Mouse (Mus musculus): ENCODE results near the gene Eef1e1. TPM values are rescaled to one million over a fixed set of nuclear protein-coding genes. Genes with fewer than 3 reads are reported as not detected.
"Not testable (repeated sequence)": the region's sequence is repeated elsewhere in the genome, so short reads cannot be mapped to it uniquely, and the experiment has no call there.

Gene Eef1e1
- polyA plus RNA-seq (2015; fragmentation: Nextera tagmentation; extraction: Ambion mirVana): 31.3 and 41.7 TPM in 2 replicates

DNA sequence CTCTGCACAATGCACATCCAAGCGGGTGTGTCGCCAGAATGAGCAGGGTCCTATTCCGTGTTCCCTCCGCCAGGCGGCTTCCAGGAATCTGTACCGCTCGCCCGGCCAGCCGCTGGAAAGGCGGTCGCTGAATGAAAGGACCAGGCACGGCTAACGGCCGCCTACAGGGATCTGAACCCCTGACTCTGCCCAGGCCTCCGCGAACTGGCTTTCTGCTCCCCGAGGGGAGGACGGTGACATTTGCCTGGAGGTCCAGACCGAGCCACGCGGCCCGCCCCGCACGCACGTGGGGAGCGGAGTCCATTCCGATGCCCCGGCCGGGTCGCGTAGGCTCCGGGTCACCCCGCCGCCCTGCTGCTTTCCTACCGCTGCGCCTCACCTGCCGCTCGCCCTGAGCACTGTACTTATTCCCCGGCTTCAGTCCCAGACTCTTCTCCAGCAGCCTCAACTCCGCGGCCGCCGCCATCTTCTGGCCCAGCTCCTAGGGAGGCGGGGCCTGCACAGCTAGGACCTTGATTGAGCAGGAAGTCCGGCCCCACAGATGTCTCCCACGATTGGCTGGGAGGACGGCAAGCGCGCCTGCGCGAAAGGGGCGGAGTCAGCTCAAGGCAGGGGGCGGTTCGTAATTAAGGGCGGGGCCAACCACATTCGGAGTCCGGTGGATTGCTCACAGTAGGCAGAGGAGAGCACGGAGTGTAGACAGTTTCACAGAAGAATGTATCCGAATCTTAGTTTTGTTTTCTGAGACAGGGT lies at the start of gene Eef1e1:
TSS of gene Eef1e1 (minus strand) at position 531 of the 753 bp plus-strand sequence.
- peak within 1 kb of the TSS; percentile 76 for H3K4me2 ChIP-seq
- H3K9ac ChIP-seq: peak within 1 kb of the TSS; percentile 92
- peak within 1 kb of the TSS; percentile 94 for H3K4me3 ChIP-seq
- peak; percentile 98 for ATAC-seq (ENCODE audit: extremely low read depth, insufficient number of reproducible peaks, low FRiP score, low TSS enrichment)
- peaks cover 12% of the 10 kb centered on the region for H3K4me1 ChIP-seq
- peaks cover 8% of the 10 kb centered on the region for H3K9me3 ChIP-seq
- peak within 1 kb of the TSS; percentile 86 for H3K27ac ChIP-seq (replicated peaks)
- under 1% methylated on average over 59 of the region's 59 CpGs for WGBS
- peaks cover 27% of the 10 kb centered on the region for H3K36me3 ChIP-seq
- no peaks in the 10 kb centered on the region for H3K27me3 ChIP-seq (replicated peaks)

DNA sequence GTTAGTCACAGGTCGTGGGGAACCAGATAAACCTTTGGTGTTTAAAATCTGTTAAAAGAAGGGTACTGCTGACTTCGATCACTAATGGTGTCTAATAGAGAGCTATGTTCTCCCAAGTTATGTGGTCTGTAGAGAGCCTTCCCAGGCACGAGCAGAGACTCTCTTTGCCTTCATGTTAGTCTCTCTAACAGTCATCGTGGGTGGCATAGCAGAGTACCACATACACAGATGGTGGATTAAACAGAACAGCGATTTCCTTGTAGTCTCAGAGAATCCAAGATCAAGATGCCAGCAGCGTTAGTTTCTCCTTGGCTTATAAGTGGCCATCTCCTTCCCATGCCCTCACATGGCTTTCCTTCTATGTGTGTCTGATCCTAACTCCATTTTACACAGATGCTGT lies 32.0 kb upstream of the Eef1e1 start:
- no peak overlapping the region for H3K4me2 ChIP-seq
- H3K27me3 ChIP-seq (replicated peaks): no peaks in the 10 kb centered on the region
- no peak for ATAC-seq (ENCODE audit: extremely low read depth, insufficient number of reproducible peaks, low FRiP score, low TSS enrichment)
- H3K4me1 ChIP-seq: no peaks in the 10 kb centered on the region
- H3K9me3 ChIP-seq: no peaks in the 10 kb centered on the region
- 72% methylated on average over 6 of the region's 6 CpGs for WGBS
- H3K27ac ChIP-seq (replicated peaks): no peak overlapping the region
- no peak overlapping the region for H3K9ac ChIP-seq
- no peaks in the 10 kb centered on the region for H3K36me3 ChIP-seq
- H3K4me3 ChIP-seq: no peak overlapping the region

DNA sequence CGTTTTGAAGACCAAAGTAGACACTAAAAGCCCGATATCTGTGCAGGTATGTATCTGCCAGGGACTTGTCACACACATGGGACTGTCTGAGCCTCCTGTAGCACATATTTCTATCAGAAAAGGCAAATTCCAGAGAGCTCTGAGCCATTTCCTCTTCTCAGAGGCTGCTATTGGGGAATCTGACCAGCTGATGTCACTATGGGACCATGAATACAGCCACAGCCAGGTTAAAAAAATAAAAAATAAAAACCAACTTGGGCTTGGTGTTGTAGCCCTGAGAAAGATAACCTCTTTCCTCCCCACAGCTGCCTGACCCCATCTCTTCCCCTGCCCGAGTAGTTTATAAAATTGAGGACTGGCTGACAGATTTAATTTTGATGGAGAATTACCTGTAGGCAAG lies 31.2 kb upstream of the Eef1e1 start:
- Histone ChIP-seq H3K27ac (replicated peaks) (no peak overlapping the region), H3K36me3 (no peaks in the 10 kb centered on the region), H3K9ac (0 out of 2 replicates have a peak overlapping the region, but pooled peaks have one; percentile 20), H3K27me3 (replicated peaks) (no peaks in the 10 kb centered on the region), H3K4me3 (no peak overlapping the region), H3K4me2 (no peak overlapping the region), H3K9me3 (no peaks in the 10 kb centered on the region), H3K4me1 (no peaks in the 10 kb centered on the region)
- no peak for ATAC-seq (ENCODE audit: extremely low read depth, insufficient number of reproducible peaks, low FRiP score, low TSS enrichment)
- WGBS: 22% methylated on average over 3 of the region's 3 CpGs

DNA sequence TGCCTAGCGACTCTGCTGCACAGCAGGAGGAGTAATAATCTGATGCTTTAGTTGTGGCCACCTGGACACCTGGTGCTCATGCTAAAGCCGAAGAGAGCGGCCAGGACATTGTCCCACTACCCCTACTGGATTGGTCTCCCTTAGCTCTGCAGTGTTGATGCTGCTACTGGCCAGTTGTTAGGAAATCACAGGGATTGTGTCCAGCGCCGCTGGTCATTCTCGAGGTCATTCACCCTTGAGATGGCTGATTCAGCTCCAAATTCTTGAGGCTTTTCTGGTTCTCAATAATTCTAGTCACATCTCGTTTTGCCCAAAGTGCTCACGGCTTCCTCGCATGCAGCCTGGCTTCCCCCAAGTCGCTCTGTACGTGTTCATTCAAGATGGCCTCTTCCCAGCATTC lies 29.9 kb upstream of the Eef1e1 start:
- no peak for ATAC-seq (ENCODE audit: extremely low read depth, insufficient number of reproducible peaks, low FRiP score, low TSS enrichment)
- no peak overlapping the region for H3K27ac ChIP-seq (replicated peaks)
- WGBS: 82% methylated on average over 11 of the region's 11 CpGs

DNA sequence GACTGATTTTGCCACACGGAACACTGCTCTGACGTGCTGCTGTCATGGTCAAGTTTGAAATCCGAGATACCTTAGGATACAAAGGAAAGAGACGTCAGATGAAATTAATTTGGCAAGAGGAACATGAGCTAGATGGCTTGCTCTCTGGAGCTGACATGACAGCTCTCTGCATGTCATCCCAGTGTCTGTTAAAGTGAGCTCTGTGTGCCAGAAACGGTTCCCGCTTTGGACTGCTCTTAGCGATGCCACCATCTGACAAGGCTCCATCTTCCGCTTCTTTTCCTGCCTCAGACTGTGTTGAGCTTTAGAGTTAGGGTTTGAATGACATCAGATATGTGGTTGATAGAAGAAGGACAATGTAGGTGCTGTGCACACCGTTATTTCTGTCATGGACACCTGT lies 13.5 kb upstream of the Eef1e1 start:
- no peak overlapping the region for H3K9ac ChIP-seq
- no peaks in the 10 kb centered on the region for H3K9me3 ChIP-seq
- no peak overlapping the region for H3K4me3 ChIP-seq
- no peak for ATAC-seq (ENCODE audit: extremely low read depth, insufficient number of reproducible peaks, low FRiP score, low TSS enrichment)
- no peaks in the 10 kb centered on the region for H3K36me3 ChIP-seq
- no peak overlapping the region for H3K27ac ChIP-seq (replicated peaks)
- H3K27me3 ChIP-seq (replicated peaks): no peaks in the 10 kb centered on the region
- H3K4me1 ChIP-seq: no peaks in the 10 kb centered on the region
- 80% methylated on average over 9 of the region's 9 CpGs for WGBS
- no peak overlapping the region for H3K4me2 ChIP-seq

More for the DNA sequence above, 29.9 kb upstream of the Eef1e1 start:
- Histone ChIP-seq H3K9me3 (no peaks in the 10 kb centered on the region), H3K4me2 (no peak overlapping the region), H3K36me3 (no peaks in the 10 kb centered on the region), H3K9ac (no peak overlapping the region), H3K27me3 (replicated peaks) (no peaks in the 10 kb centered on the region), H3K4me1 (no peaks in the 10 kb centered on the region), H3K4me3 (no peak overlapping the region)

DNA sequence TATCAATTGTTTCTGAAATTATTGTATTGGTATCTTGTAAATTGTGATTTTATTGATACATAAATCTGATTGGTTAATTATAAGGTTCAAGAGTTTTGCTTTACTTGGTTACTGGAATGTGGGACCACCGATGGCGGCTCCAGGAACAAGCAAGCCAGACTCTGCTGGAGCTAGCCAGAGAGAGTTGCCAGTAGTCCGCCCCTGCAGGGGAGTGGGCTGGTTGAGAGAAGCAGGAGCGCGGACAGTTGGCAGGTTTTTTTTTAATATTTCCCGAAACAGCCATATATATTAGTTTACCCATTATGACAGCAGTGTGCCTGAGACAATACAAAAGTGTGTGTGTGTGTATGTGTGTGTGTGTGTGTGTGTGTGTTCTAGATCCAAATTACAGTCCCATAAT lies 12.6 kb upstream of the Eef1e1 start:
- not testable (repeated sequence) for ATAC-seq (ENCODE audit: extremely low read depth, insufficient number of reproducible peaks, low FRiP score, low TSS enrichment); H3K27me3 ChIP-seq (replicated peaks); H3K4me2 ChIP-seq; H3K9ac ChIP-seq; H3K36me3 ChIP-seq; H3K4me1 ChIP-seq; H3K4me3 ChIP-seq; H3K27ac ChIP-seq (replicated peaks); H3K9me3 ChIP-seq
- 83% methylated on average over 6 of the region's 6 CpGs for WGBS

DNA sequence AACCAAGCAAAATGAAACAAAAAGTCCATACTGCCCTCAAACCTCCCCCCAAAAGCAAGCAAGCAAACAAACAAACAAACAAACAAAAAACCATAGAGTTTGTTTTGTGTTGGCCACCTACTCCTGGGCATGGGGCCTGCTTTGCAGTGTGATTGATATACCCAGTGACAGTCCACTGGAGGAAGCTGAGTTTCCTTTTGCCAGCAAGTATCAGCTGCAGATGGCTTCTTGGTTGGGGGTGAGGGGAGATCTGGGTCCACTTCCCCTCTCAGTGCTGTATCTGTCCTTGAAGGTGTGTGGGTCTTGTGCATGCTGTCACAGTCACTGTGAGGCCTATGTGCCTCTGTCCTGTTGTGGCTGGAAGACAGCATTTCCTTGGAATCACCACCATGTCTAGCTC lies 11.2 kb upstream of the Eef1e1 start:
- ATAC-seq (ENCODE audit: extremely low read depth, insufficient number of reproducible peaks, low FRiP score, low TSS enrichment): no peak

DNA sequence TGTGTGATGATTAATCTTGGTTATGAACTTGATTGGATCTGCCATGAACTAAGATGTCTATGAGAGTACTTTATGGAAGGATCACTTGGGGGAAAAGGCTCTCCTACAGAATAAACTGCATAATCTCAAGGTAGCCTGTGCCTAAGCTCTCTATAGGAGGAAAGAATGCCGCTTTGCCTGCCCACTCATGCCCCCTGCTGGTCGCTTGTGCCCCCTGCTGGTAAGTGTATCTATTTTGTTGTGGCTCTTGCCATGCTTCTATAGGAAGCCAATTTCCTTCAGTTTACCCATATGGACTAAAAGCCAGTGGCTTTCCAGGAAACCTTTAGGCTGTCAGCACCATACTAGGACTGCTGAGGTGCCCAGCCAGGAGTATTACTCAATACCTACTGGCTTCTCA lies 9.7 kb upstream of the Eef1e1 start:
- Histone ChIP-seq H3K27me3 (replicated peaks) (no peaks in the 10 kb centered on the region), H3K9ac (no peak overlapping the region), H3K36me3 (no peaks in the 10 kb centered on the region), H3K27ac (replicated peaks) (no peak overlapping the region), H3K4me3 (no peak overlapping the region), H3K9me3 (no peaks in the 10 kb centered on the region), H3K4me2 (no peak overlapping the region), H3K4me1 (no peaks in the 10 kb centered on the region)
- WGBS: 22% methylated on average over 2 of the region's 2 CpGs
- ATAC-seq (ENCODE audit: extremely low read depth, insufficient number of reproducible peaks, low FRiP score, low TSS enrichment): no peak

More for the DNA sequence above, 11.2 kb upstream of the Eef1e1 start:
- no peak overlapping the region for H3K9ac ChIP-seq
- H3K9me3 ChIP-seq: no peaks in the 10 kb centered on the region
- H3K4me1 ChIP-seq: no peaks in the 10 kb centered on the region
- H3K36me3 ChIP-seq: no peaks in the 10 kb centered on the region
- no peaks in the 10 kb centered on the region for H3K27me3 ChIP-seq (replicated peaks)
- H3K4me2 ChIP-seq: no peak overlapping the region
- no peak overlapping the region for H3K4me3 ChIP-seq
- H3K27ac ChIP-seq (replicated peaks): no peak overlapping the region

DNA sequence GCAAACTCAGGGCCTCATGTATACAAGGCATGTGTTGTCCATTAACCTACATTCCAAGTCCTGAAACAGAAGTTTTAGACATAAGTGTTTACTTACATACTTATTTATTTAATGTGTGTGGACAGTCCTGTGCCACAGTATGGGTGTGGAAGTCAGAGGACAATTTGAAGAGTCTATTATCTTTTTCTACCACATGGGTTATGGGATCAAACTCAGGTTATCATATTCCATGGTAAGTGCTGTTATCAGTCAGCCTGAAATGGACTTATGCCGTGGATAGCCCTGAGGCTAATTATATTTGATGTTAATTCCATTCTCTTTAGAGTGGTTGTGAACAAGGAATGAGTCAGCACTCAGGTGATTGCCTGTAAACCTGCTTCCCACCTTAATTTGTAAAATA lies 5.9 kb upstream of the Eef1e1 start:
- peaks cover 8% of the 10 kb centered on the region for H3K9me3 ChIP-seq
- no peak overlapping the region for H3K4me3 ChIP-seq
- no peak overlapping the region for H3K9ac ChIP-seq
- H3K27me3 ChIP-seq (replicated peaks): no peaks in the 10 kb centered on the region
- H3K4me1 ChIP-seq: no peaks in the 10 kb centered on the region
- no peak overlapping the region for H3K4me2 ChIP-seq
- H3K27ac ChIP-seq (replicated peaks): no peak overlapping the region
- no peak for ATAC-seq (ENCODE audit: extremely low read depth, insufficient number of reproducible peaks, low FRiP score, low TSS enrichment)
- no peaks in the 10 kb centered on the region for H3K36me3 ChIP-seq
- 20% methylated on average over 1 of the region's 1 CpGs for WGBS

DNA sequence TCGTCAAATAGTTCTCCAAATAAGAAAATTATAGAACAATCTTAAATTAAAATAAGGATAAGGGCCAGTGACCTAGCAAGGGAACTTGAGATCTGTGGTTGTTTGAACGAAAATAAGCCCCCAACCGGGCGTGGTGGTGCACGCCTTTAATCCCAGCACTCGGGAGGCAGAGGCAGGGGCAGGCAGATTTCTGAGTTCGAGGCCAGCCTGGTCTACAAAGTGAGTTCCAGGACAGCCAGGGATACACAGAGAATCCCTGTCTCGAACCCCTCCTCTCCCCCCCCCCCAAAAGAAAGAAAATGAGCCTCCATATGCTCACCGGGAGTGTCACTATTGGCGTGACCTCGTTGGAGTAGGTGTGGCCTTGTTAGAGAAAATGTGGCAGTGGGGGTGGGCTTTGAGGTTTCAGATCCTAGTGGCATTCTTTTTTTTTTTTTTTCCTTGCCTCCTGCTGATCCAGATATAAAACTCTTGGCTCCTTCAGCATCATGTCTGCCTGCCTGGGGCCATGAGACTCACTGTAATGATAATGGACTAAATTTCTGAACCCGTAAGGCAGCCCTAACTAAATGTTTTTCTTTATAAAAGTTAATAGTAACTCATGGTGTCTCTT lies 772 bp upstream of the Eef1e1 start:
- WGBS: 76% methylated on average over 12 of the region's 12 CpGs
- Histone ChIP-seq H3K4me2 (peak overlapping the region; percentile 76), H3K9ac (no peak overlapping the region), H3K36me3 (peaks cover 18% of the 10 kb centered on the region), H3K9me3 (peaks cover 8% of the 10 kb centered on the region), H3K27ac (replicated peaks) (no peak overlapping the region), H3K27me3 (replicated peaks) (no peaks in the 10 kb centered on the region), H3K4me3 (peak overlapping the region; percentile 94; the same call in 1 of the 2 replicates), H3K4me1 (peaks cover 12% of the 10 kb centered on the region)
- ATAC-seq (ENCODE audit: extremely low read depth, insufficient number of reproducible peaks, low FRiP score, low TSS enrichment): no peak

DNA sequence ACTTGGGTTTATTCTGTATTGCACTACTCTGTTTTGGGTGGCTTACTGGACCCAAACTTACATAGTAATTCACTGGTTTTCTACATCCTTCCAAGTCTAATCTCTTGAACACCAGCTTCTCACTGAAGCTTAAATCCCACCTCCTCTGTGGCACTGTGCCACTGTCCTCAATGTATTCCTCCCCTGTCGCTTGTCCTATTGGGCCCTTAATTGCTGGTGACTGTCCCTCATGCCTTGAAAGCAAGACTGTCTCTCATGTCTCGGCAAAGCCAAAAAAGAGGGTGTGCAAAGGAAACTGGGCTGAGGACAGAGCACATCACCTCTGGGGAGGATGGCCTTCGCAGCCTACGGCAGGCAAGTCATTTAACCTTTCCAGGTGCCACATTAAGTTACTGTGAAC lies 993 bp downstream of the Eef1e1 start:
- no peak for ATAC-seq (ENCODE audit: extremely low read depth, insufficient number of reproducible peaks, low FRiP score, low TSS enrichment)
- 24% methylated on average over 4 of the region's 4 CpGs for WGBS
- H3K4me3 ChIP-seq: peak overlapping the region; percentile 94
- H3K9me3 ChIP-seq: peaks cover 8% of the 10 kb centered on the region
- peak overlapping the region; percentile 76 for H3K4me2 ChIP-seq
- H3K27me3 ChIP-seq (replicated peaks): no peaks in the 10 kb centered on the region
- peaks cover 12% of the 10 kb centered on the region for H3K4me1 ChIP-seq
- H3K36me3 ChIP-seq: peaks cover 36% of the 10 kb centered on the region
- peak overlapping the region; percentile 92 for H3K9ac ChIP-seq
- H3K27ac ChIP-seq (replicated peaks): no peak overlapping the region; the same call in 1 of the 2 replicates

DNA sequence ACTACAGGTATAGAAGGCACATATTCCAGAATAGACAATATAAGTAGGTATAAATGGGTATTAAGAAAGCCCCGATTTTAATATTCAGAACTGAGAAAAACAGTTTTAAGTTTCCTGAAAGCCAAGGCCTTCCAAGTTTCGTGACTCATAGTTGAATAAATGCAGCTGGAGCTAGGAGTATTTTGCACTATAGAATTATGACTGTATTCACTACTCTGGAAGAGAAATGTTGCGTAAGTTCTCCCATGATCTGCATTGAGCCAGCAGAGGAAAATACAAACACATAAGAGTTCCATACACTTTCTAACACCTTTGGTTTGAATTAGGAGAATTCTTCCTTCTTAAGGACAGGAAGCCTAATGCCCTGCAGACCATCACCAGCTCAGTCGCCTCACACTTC lies 8.6 kb downstream of the Eef1e1 start:
- Histone ChIP-seq H3K27me3 (replicated peaks) (no peaks in the 10 kb centered on the region), H3K27ac (replicated peaks) (no peak overlapping the region), H3K4me2 (no peak overlapping the region), H3K9me3 (no peaks in the 10 kb centered on the region), H3K4me1 (peaks cover 4% of the 10 kb centered on the region; the same call in 1 of the 2 replicates), H3K4me3 (no peak overlapping the region), H3K36me3 (peaks cover 93% of the 10 kb centered on the region), H3K9ac (no peak overlapping the region)
- no peak for ATAC-seq (ENCODE audit: extremely low read depth, insufficient number of reproducible peaks, low FRiP score, low TSS enrichment)
- 90% methylated on average over 4 of the region's 4 CpGs for WGBS
